In genomic region chr3:153806077-153806772, GRCm38 (mm10) we compare ENCODE assay signal across 8 mouse cellular contexts. TPM values are rescaled to one million over a fixed set of nuclear protein-coding genes. Genes with fewer than 3 reads are reported as not detected.
DNase-seq lines count a peak whose midpoint lies in the region; ATAC-seq and TF ChIP-seq lines count a peak whose summit lies in the region.

No protein-coding gene starts in this region.

- peak overlapping the region; percentile 32 for H3K4me2 ChIP-seq in embryonic facial prominence, embryonic 13.5 days
- no peak overlapping the region for H3K4me2 ChIP-seq in midbrain, embryonic 13.5 days (replicated peaks)

- no peaks in the 10 kb centered on the region for H3K9me3 ChIP-seq in embryonic facial prominence, embryonic 13.5 days
- no peaks in the 10 kb centered on the region for H3K9me3 ChIP-seq in midbrain, embryonic 13.5 days

- no peaks in the 10 kb centered on the region for H3K79me2 ChIP-seq in heart, adult 2 months (replicated peaks; ENCODE audit: control insufficient read depth, insufficient read depth, low read length)

- no peaks in the 10 kb centered on the region for H3K27me3 ChIP-seq in embryonic facial prominence, embryonic 13.5 days
- H3K27me3 ChIP-seq in heart, adult 2 months (ENCODE audit: control insufficient read depth, insufficient read depth, low read length): no peaks in the 10 kb centered on the region
- no peaks in the 10 kb centered on the region for H3K27me3 ChIP-seq in midbrain, embryonic 13.5 days

- peaks cover 25% of the 10 kb centered on the region for H3K4me1 ChIP-seq in embryonic facial prominence, embryonic 13.5 days
- no peaks in the 10 kb centered on the region for H3K4me1 ChIP-seq in heart, adult 2 months (ENCODE audit: control insufficient read depth, insufficient read depth, low read length)
- H3K4me1 ChIP-seq in midbrain, embryonic 13.5 days (replicated peaks): peaks cover 6% of the 10 kb centered on the region

- WGBS in embryonic facial prominence, embryonic 13.5 days: 31% methylated on average over 14 of the region's 14 CpGs
- WGBS in heart, adult 2 months: 31% methylated on average over 14 of the region's 14 CpGs
- 33% methylated on average over 14 of the region's 14 CpGs for WGBS in midbrain, embryonic 13.5 days

- TF ChIP-seq CTCF in heart, adult 2 months (IDR thresholded peaks at IDR 0.05): peak; percentile 97; the same call in 1 of the 2 replicates

- DNase-seq in 416B (ENCODE audit: low read depth): peak; percentile 59
- peak; percentile 91 to 93 for DNase-seq in adrenal gland, postnatal 36 days
- DNase-seq in heart, adult 2 months: peak; percentile 79 to 80
- peak; percentile 93 for DNase-seq in kidney, adult 18-20 months
- peak; percentile 98 for DNase-seq in left cerebral cortex, postnatal 4 days
- peak; percentile 48 to 68 for DNase-seq in spleen, adult 18-20 months

- intact Hi-C loops in heart, adult 2 months (cut with DNase I): loop anchor here (1.0 to 5.0 kb wide), 2 partner anchors 39 to 148 kb away; no protein-coding TSS in a partner anchor
- intact Hi-C loops in left cerebral cortex, postnatal 4 days (cut with DNase I): loop anchor here (10.0 kb wide), 1 partner anchor 131 kb away; no protein-coding TSS in a partner anchor

- peak; percentile 50 for ATAC-seq in embryonic facial prominence, embryonic 13.5 days (ENCODE audit: insufficient number of reproducible peaks, insufficient read depth, low FRiP score, low TSS enrichment, low read depth)
- peak; percentile 92 for ATAC-seq in midbrain, embryonic 13.5 days

- H3K4me3 ChIP-seq in embryonic facial prominence, embryonic 13.5 days: no peak overlapping the region
- H3K4me3 ChIP-seq in heart, adult 2 months: no peak overlapping the region
- no peak overlapping the region for H3K4me3 ChIP-seq in midbrain, embryonic 13.5 days (replicated peaks)

- no peak for TF ChIP-seq POLR2A in heart, adult 2 months (IDR thresholded peaks at IDR 0.05; ENCODE audit: insufficient read depth, low read depth, low read length)

- H3K27ac ChIP-seq in embryonic facial prominence, embryonic 13.5 days: no peak overlapping the region
- no peak overlapping the region for H3K27ac ChIP-seq in heart, adult 2 months
- H3K27ac ChIP-seq in midbrain, embryonic 13.5 days: no peak overlapping the region

- H3K9ac ChIP-seq in embryonic facial prominence, embryonic 13.5 days: no peak overlapping the region
- H3K9ac ChIP-seq in heart, adult 2 months (ENCODE audit: low read depth, low read length): no peak overlapping the region
- H3K9ac ChIP-seq in midbrain, embryonic 13.5 days (replicated peaks): no peak overlapping the region

- 0 out of 2 replicates have a peak, but pooled peaks have one; percentile 57 for TF ChIP-seq EP300 in heart, adult 2 months (IDR thresholded peaks at IDR 0.05; ENCODE audit: insufficient read depth, low read depth, low read length)

- H3K36me3 ChIP-seq in embryonic facial prominence, embryonic 13.5 days: no peaks in the 10 kb centered on the region
- H3K36me3 ChIP-seq in heart, adult 2 months (ENCODE audit: control insufficient read depth, insufficient read depth, low read length): no peaks in the 10 kb centered on the region
- no peaks in the 10 kb centered on the region for H3K36me3 ChIP-seq in midbrain, embryonic 13.5 days

RNA-seq across cellular contexts. Expression of gene Asb17, which starts 37.8 kb away (rescaled TPM):
- not detected for total RNA-seq in adrenal gland, postnatal 36 days (2021)
- polyA plus RNA-seq in embryonic facial prominence, embryonic 13.5 days (2015; fragmentation: Nextera tagmentation; extraction: Ambion mirVana): 0.22 and 0.39 TPM in 2 replicates
- not detected for total RNA-seq in heart, adult 2 months (2021)
- not detected in 2 replicates for polyA plus RNA-seq in heart, adult 2 months (2012; rRNA removed)
- total RNA-seq in left cerebral cortex, postnatal 4 days (2021): not detected
- polyA plus RNA-seq in midbrain, embryonic 13.5 days (2015; fragmentation: Nextera tagmentation; extraction: Ambion mirVana): 0.08 TPM in 1 of 2 replicates, not detected in the other
